Mouse (Mus musculus): Measurements from ENCODE around the gene Csf3.
"Not testable (repeated sequence)": the region's sequence is repeated elsewhere in the genome, so short reads cannot be mapped to it uniquely, and the experiment has no call there.

- peak; percentile 29; the same call in 1 of the 2 replicates for TF ChIP-seq CTCF (IDR thresholded peaks at IDR 0.05; ENCODE audit: insufficient read depth, low read length)
- not testable (repeated sequence) for TF ChIP-seq POLR2A (IDR thresholded peaks at IDR 0.05; ENCODE audit: borderline replicate concordance, extremely low read depth, low read depth, low read length)
Measured at GRCm38 (mm10) chr11:98673136-98673535, 27.9 kb upstream of the Csf3 start.
